Mouse (Mus musculus): ENCODE measurements at regions not wholly inside any gene's neighbourhood (a gene's known extent, or its start where the extent isn't known, plus 50 kb on each side); places are given as distances from the start of the nearest gene placed in this dataset.

GRCm38 (mm10) chr15:5762216-5762615, 518.2 kb upstream of the Ptger4 start:
- TF ChIP-seq GATA1 (IDR thresholded peaks at IDR 0.05; ENCODE audit: borderline replicate concordance, low read length) (no peak), FLI1 (IDR thresholded peaks at IDR 0.05; ENCODE audit: low read length) (no peak)

Data from megakaryocyte, embryonic 14.5 days (primary cell).